Mouse (Mus musculus): ENCODE measurements around the gene Tnr. TPM values are rescaled to one million over a fixed set of nuclear protein-coding genes. Genes with fewer than 3 reads are reported as not detected.

The Tnr gene
- polyA plus RNA-seq, 1 experiment from 2014 or later: not detected

GRCm38 (mm10) chr1:159524051-159524549 is 531 bp downstream of the Tnr start:
- ATAC-seq (ENCODE audit: extremely low read depth, insufficient number of reproducible peaks, low FRiP score, low TSS enrichment): no peak
- H3K36me3 ChIP-seq: no peaks in the 10 kb centered on the region
- H3K27ac ChIP-seq (replicated peaks): no peak overlapping the region
- H3K9ac ChIP-seq: no peak overlapping the region
- H3K9me3 ChIP-seq: no peaks in the 10 kb centered on the region
- no peak overlapping the region for H3K4me3 ChIP-seq
- H3K27me3 ChIP-seq (replicated peaks): peaks cover 63% of the 10 kb centered on the region
- H3K4me1 ChIP-seq: peaks cover 3% of the 10 kb centered on the region; the same call in 1 of the 2 replicates
- H3K4me2 ChIP-seq: peak overlapping the region; percentile 33; the same call in 1 of the 2 replicates
- WGBS: under 1% methylated on average over 18 of the region's 18 CpGs

GRCm38 (mm10) chr1:159532841-159533569 is 9.4 kb downstream of the Tnr start:
- Histone ChIP-seq H3K36me3 (no peaks in the 10 kb centered on the region), H3K27me3 (replicated peaks) (peaks cover 33% of the 10 kb centered on the region), H3K4me1 (peaks cover 10% of the 10 kb centered on the region), H3K4me2 (no peak overlapping the region), H3K4me3 (no peak overlapping the region), H3K9ac (no peak overlapping the region), H3K27ac (replicated peaks) (no peak overlapping the region), H3K9me3 (no peaks in the 10 kb centered on the region)
- no peak for ATAC-seq (ENCODE audit: extremely low read depth, insufficient number of reproducible peaks, low FRiP score, low TSS enrichment)
- 26% methylated on average over 4 of the region's 4 CpGs for WGBS

DNA sequence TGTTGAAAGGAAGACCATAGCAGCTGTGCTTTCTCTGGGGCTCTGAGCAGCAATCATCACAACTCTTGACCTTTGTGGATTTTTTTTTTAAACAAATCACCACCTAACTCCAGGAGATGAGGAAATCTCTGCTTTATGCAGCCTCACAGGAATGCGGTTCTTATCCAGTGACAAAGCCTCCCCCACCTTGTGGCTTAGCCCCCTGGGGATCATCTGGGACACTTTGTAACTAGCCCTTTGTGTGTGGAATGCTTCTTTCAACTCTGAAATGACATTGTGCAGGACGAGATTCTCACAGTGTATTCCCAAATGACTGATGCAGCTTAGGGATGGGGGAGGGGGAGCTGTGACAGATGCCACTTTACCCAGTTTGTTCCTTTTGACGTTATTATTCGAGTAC is 12.0 kb downstream of the Tnr start:
- Histone ChIP-seq H3K9me3 (no peaks in the 10 kb centered on the region), H3K27ac (replicated peaks) (no peak overlapping the region), H3K4me1 (peaks cover 10% of the 10 kb centered on the region), H3K4me2 (no peak overlapping the region), H3K27me3 (replicated peaks) (peaks cover 36% of the 10 kb centered on the region), H3K4me3 (no peak overlapping the region), H3K9ac (no peak overlapping the region), H3K36me3 (no peaks in the 10 kb centered on the region)
- 7% methylated on average over 4 of the region's 4 CpGs for WGBS
- ATAC-seq (ENCODE audit: extremely low read depth, insufficient number of reproducible peaks, low FRiP score, low TSS enrichment): no peak

DNA sequence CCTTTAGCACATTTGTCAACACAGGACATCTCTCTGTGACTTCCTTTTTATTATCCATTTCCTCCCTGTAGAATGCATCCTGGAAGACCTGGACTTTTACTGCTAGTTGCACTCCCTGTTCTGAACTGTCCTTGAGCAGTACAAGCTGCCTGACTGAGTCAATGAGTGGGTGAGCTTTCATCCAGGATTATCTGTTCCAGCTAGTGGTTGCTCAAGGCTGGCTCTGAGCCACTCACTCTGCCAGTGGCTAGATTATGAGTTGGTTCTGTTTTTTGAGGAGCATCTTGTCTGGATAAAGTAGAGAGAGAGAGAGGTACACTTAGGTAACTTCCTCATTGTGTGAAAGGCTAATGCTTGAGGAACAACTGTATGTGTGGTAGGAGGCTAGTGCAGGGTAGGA is 14.0 kb downstream of the Tnr start:
- Histone ChIP-seq H3K4me2 (no peak overlapping the region), H3K4me3 (no peak overlapping the region), H3K4me1 (peaks cover 10% of the 10 kb centered on the region), H3K27ac (replicated peaks) (no peak overlapping the region), H3K27me3 (replicated peaks) (peaks cover 20% of the 10 kb centered on the region), H3K9ac (no peak overlapping the region), H3K9me3 (no peaks in the 10 kb centered on the region), H3K36me3 (no peaks in the 10 kb centered on the region)
- no peak for ATAC-seq (ENCODE audit: extremely low read depth, insufficient number of reproducible peaks, low FRiP score, low TSS enrichment)

- peaks cover 10% of the 10 kb centered on the region for H3K4me1 ChIP-seq
- no peak overlapping the region for H3K4me3 ChIP-seq
- H3K4me2 ChIP-seq: no peak overlapping the region
- no peaks in the 10 kb centered on the region for H3K9me3 ChIP-seq
- ATAC-seq (ENCODE audit: extremely low read depth, insufficient number of reproducible peaks, low FRiP score, low TSS enrichment): no peak
- peaks cover 15% of the 10 kb centered on the region for H3K27me3 ChIP-seq (replicated peaks)
- no peaks in the 10 kb centered on the region for H3K36me3 ChIP-seq
- no peak overlapping the region for H3K9ac ChIP-seq
- 40% methylated on average over 7 of the region's 7 CpGs for WGBS
- H3K27ac ChIP-seq (replicated peaks): no peak overlapping the region
These were observed 14.5 kb downstream of the Tnr start for GRCm38 (mm10) chr1:159538076-159538475.

- no peak overlapping the region for H3K4me3 ChIP-seq
- H3K27ac ChIP-seq (replicated peaks): no peak overlapping the region
- H3K4me2 ChIP-seq: no peak overlapping the region
- no peaks in the 10 kb centered on the region for H3K9me3 ChIP-seq
- ATAC-seq (ENCODE audit: extremely low read depth, insufficient number of reproducible peaks, low FRiP score, low TSS enrichment): no peak
- H3K36me3 ChIP-seq: no peaks in the 10 kb centered on the region
- 60% methylated on average over 9 of the region's 9 CpGs for WGBS
- H3K27me3 ChIP-seq (replicated peaks): peaks cover 24% of the 10 kb centered on the region
- H3K4me1 ChIP-seq: no peaks in the 10 kb centered on the region
- H3K9ac ChIP-seq: no peak overlapping the region
These were observed 22.0 kb downstream of the Tnr start for GRCm38 (mm10) chr1:159545470-159546145.

DNA sequence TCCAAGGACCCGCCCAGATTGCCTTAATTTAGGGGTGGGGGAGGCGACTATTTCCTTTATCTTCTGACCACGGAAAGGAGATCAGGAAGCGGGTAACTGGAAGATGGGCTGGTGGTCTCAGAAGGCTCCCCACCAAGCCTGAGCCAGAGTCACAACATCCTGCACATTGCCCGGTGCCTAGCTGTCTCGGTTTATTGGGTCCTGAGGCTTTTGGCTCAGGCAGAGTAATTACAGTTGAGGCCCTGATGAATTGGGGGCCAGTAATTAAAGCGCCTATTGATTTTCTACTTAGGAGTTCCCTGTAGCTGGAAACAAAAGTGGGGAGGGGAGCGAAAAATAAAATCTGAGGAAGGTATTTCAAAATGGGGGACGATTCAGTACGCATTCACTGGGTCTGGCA is 27.5 kb downstream of the Tnr start:
- no peak overlapping the region for H3K27ac ChIP-seq (replicated peaks)
- 65% methylated on average over 10 of the region's 10 CpGs for WGBS
- H3K4me1 ChIP-seq: no peaks in the 10 kb centered on the region
- H3K9ac ChIP-seq: no peak overlapping the region
- no peak overlapping the region for H3K4me3 ChIP-seq
- ATAC-seq (ENCODE audit: extremely low read depth, insufficient number of reproducible peaks, low FRiP score, low TSS enrichment): no peak
- H3K36me3 ChIP-seq: no peaks in the 10 kb centered on the region
- peaks cover 43% of the 10 kb centered on the region for H3K27me3 ChIP-seq (replicated peaks)
- no peaks in the 10 kb centered on the region for H3K9me3 ChIP-seq
- H3K4me2 ChIP-seq: no peak overlapping the region

GRCm38 (mm10) chr1:159551591-159552442 is 28.2 kb downstream of the Tnr start:
- no peak overlapping the region for H3K27ac ChIP-seq (replicated peaks)
- H3K27me3 ChIP-seq (replicated peaks): peaks cover 36% of the 10 kb centered on the region
- 53% methylated on average over 17 of the region's 17 CpGs for WGBS
- no peak overlapping the region for H3K4me3 ChIP-seq
- no peaks in the 10 kb centered on the region for H3K4me1 ChIP-seq
- no peak overlapping the region for H3K4me2 ChIP-seq
- H3K36me3 ChIP-seq: no peaks in the 10 kb centered on the region
- H3K9me3 ChIP-seq: no peaks in the 10 kb centered on the region
- no peak for ATAC-seq (ENCODE audit: extremely low read depth, insufficient number of reproducible peaks, low FRiP score, low TSS enrichment)
- no peak overlapping the region for H3K9ac ChIP-seq

DNA sequence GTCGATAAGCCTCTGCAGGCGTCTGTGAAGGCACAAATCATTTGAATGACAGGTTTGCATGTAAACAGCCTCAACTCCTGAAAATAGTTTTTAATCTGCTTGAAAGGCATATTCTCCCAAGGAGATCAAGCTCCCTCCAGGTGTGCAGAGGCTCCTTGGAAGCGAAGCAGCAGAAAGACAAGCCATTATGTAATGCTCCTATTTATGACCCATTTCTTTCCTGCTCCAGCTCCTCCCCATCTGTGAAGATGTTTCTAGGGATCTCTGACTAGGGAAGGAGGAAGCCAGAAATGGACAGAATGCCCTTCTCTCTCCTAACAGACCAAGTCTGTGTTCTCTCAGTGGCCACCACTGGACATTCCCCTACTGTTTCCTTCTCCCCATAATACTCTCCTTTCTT is 38.0 kb downstream of the Tnr start:
- Histone ChIP-seq H3K27ac (replicated peaks) (no peak overlapping the region), H3K9ac (no peak overlapping the region), H3K27me3 (replicated peaks) (no peaks in the 10 kb centered on the region), H3K4me3 (no peak overlapping the region), H3K4me2 (no peak overlapping the region), H3K4me1 (no peaks in the 10 kb centered on the region), H3K9me3 (no peaks in the 10 kb centered on the region), H3K36me3 (no peaks in the 10 kb centered on the region)
- 51% methylated on average over 3 of the region's 3 CpGs for WGBS
- ATAC-seq (ENCODE audit: extremely low read depth, insufficient number of reproducible peaks, low FRiP score, low TSS enrichment): no peak

DNA sequence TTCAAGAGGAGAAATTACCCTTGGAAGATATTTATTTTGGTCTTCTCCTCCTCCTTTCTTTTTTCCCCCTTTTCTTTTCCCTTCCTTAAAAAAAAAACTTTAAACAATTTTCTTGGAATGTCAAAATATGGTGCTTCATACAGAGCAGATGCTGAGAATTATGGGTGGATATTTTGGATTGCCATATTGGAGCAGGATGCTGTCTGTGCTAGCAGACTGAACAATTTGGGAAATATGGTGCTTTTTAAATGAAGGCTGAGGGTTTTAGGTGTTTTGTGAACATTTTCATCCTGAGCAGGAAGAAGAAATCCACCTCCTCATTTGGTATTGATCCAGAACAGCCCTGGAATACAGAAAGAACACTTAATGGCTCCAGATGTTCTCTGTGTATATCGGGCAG is 41.6 kb downstream of the Tnr start:
- Histone ChIP-seq H3K36me3 (no peaks in the 10 kb centered on the region), H3K9ac (no peak overlapping the region), H3K9me3 (no peaks in the 10 kb centered on the region), H3K4me1 (no peaks in the 10 kb centered on the region), H3K4me2 (no peak overlapping the region), H3K27ac (replicated peaks) (no peak overlapping the region), H3K27me3 (replicated peaks) (no peaks in the 10 kb centered on the region), H3K4me3 (no peak overlapping the region)
- no peak for ATAC-seq (ENCODE audit: extremely low read depth, insufficient number of reproducible peaks, low FRiP score, low TSS enrichment)
- 93% methylated on average over 1 of the region's 1 CpGs for WGBS

- WGBS: 72% methylated on average over 6 of the region's 6 CpGs
- H3K4me2 ChIP-seq: no peak overlapping the region
- H3K36me3 ChIP-seq: no peaks in the 10 kb centered on the region
- H3K27me3 ChIP-seq (replicated peaks): no peaks in the 10 kb centered on the region
- H3K9ac ChIP-seq: no peak overlapping the region
- no peak overlapping the region for H3K4me3 ChIP-seq
- H3K9me3 ChIP-seq: no peaks in the 10 kb centered on the region
- H3K27ac ChIP-seq (replicated peaks): no peak overlapping the region
- ATAC-seq (ENCODE audit: extremely low read depth, insufficient number of reproducible peaks, low FRiP score, low TSS enrichment): no peak
- H3K4me1 ChIP-seq: peaks cover 4% of the 10 kb centered on the region; the same call in 1 of the 2 replicates
These were observed 42.5 kb downstream of the Tnr start for GRCm38 (mm10) chr1:159566046-159566445.

Measured in heart, embryonic 13.5 days (tissue).